ENCODE assay signal across 17 mouse cellular contexts in the genomic region with DNA sequence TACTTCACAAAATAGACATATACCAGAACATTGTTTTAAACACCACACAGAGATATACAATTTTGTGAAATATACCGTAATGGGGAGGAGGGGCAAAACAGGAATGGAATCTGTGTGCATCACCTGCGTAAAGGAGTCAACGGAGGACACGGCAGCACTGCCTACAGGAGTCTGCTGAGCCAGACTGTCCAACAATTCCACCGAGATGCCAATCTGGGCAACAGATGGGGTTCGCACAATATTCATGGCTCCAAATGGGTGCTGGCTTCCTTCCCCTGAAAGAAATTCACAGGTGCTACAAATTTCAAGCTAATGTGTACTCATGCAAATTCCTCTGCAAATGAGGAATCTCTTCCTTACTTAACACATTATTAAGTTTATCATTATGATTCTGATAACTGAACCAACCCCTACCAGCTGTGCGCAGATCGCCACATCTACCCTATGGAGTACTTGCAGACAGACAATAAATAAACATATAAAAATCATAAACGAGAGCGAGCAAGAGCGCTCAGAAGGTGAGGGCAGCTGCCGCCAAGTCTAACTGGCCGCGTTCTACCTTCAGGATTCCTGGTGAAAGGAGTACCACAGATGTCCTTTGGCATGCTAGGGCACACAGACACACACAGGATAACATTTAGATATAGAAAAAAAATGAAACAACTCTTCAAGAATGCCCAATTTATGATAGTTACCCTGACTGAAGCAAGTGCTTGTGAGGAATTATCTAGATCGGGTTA. TPM values are rescaled to one million over a fixed set of nuclear protein-coding genes. Genes with fewer than 3 reads are reported as not detected.
DNase-seq lines count a peak whose midpoint lies in the region; ATAC-seq and TF ChIP-seq lines count a peak whose summit lies in the region.
"Had no signal": no experiment of that assay in that cellular context is flagged by ENCODE, and none has a peak within 500 bp of the region (broad histone marks: within the 10 kb centered on the region; RNA-seq: fewer than 3 reads in every experiment).

No protein-coding gene starts in this region.

- H3K27me3 ChIP-seq in forebrain, embryonic 14.5 days (replicated peaks; ENCODE audit: control insufficient read depth, insufficient read depth, low read length) = no peaks in the 10 kb centered on the region
- H3K27me3 ChIP-seq in forebrain, embryonic 10.5 days (ENCODE audit: poor library complexity, severe bottlenecking) = no peaks in the 10 kb centered on the region
- no peaks in the 10 kb centered on the region for H3K27me3 ChIP-seq in forebrain, postnatal 0 days (ENCODE audit: insufficient read depth, low read length)

- no peak for TF ChIP-seq CTCF in forebrain, postnatal 0 days (IDR thresholded peaks at IDR 0.05; ENCODE audit: low read depth)
- no peak for TF ChIP-seq CTCF in gastrocnemius, adult 2 months (IDR thresholded peaks at IDR 0.05)

- WGBS in forebrain, embryonic 14.5 days = 93% methylated on average over 15 of the region's 15 CpGs
- WGBS in forebrain, embryonic 10.5 days = 97% methylated on average over 15 of the region's 15 CpGs
- 86% methylated on average over 15 of the region's 15 CpGs for WGBS in forebrain, postnatal 0 days

- no peak for ATAC-seq in forebrain, embryonic 14.5 days
- ATAC-seq in forebrain, postnatal 0 days = peak; percentile 70
- no peak for ATAC-seq in CD4-positive, CD25-positive, alpha-beta regulatory T cell, adult 4 months
- ATAC-seq: intestine, postnatal 0 days had no signal

- DNase-seq in forebrain, embryonic 14.5 days (ENCODE audit: low spot score) = peak; percentile 25
- no peak for DNase-seq in forebrain, embryonic 10.5 days (ENCODE audit: extremely low spot score, low spot score)
- DNase-seq in forebrain, postnatal 0 days = peak; percentile 64
- DNase-seq in layer of hippocampus, postnatal 25 days (ENCODE audit: extremely low spot score in 1 of 2, low spot score in 1 of 2) = peak; percentile 42 to 58
- DNase-seq in right cerebral cortex, postnatal 4 days = peak; percentile 40
- DNase-seq in urinary bladder, postnatal 25 days (ENCODE audit: low spot score) = no peak
- DNase-seq in gastrocnemius, adult 2 months = no peak
- DNase-seq: heart, adult 2 months; thymus, postnatal 36 days had no signal

- no peak overlapping the region for H3K27ac ChIP-seq in forebrain, embryonic 14.5 days (ENCODE audit: low read depth, low read length)
- no peak overlapping the region for H3K27ac ChIP-seq in forebrain, embryonic 10.5 days
- no peak overlapping the region for H3K27ac ChIP-seq in forebrain, postnatal 0 days (ENCODE audit: low read depth, low read length)
- H3K27ac ChIP-seq in gastrocnemius, adult 2 months = no peak overlapping the region
- H3K27ac ChIP-seq: heart, adult 2 months; liver, embryonic 14.5 days; macrophage had no signal

- no peak overlapping the region for H3K4me3 ChIP-seq in forebrain, embryonic 14.5 days (ENCODE audit: low read depth, low read length)
- H3K4me3 ChIP-seq in forebrain, embryonic 10.5 days = no peak overlapping the region
- no peak overlapping the region for H3K4me3 ChIP-seq in forebrain, postnatal 0 days (ENCODE audit: low read depth, low read length)
- H3K4me3 ChIP-seq in gastrocnemius, adult 2 months = no peak overlapping the region
- H3K4me3 ChIP-seq: erythroblast, embryonic 14.5 days; heart, adult 2 months had no signal

- no peak overlapping the region for H3K4me2 ChIP-seq in forebrain, embryonic 14.5 days (ENCODE audit: low read length)
- no peak overlapping the region for H3K4me2 ChIP-seq in forebrain, postnatal 0 days (ENCODE audit: low read depth)

- peaks cover 12% of the 10 kb centered on the region; the same call in 1 of the 2 replicates for H3K36me3 ChIP-seq in forebrain, embryonic 14.5 days (ENCODE audit: control insufficient read depth, insufficient read depth, low read length)
- H3K36me3 ChIP-seq in forebrain, embryonic 10.5 days (replicated peaks) = peaks cover 58% of the 10 kb centered on the region
- 0 out of 2 replicates have a peak, but pooled peaks cover 5% of the 10 kb centered on the region for H3K36me3 ChIP-seq in forebrain, postnatal 0 days (ENCODE audit: insufficient read depth)

- no peak overlapping the region for H3K9ac ChIP-seq in forebrain, embryonic 14.5 days (ENCODE audit: low read length)
- H3K9ac ChIP-seq in forebrain, postnatal 0 days = no peak overlapping the region
- H3K9ac ChIP-seq: liver, embryonic 14.5 days had no signal

- intact Hi-C loops in gastrocnemius, adult 2 months (cut with DNase I) = no loop called here

- H3K9me3 ChIP-seq in forebrain, embryonic 14.5 days (replicated peaks; ENCODE audit: control insufficient read depth, low read length) = no peaks in the 10 kb centered on the region
- H3K9me3 ChIP-seq in forebrain, embryonic 10.5 days = no peaks in the 10 kb centered on the region
- no peaks in the 10 kb centered on the region for H3K9me3 ChIP-seq in forebrain, postnatal 0 days (ENCODE audit: low read length)

- no peaks in the 10 kb centered on the region for H3K4me1 ChIP-seq in forebrain, embryonic 14.5 days (ENCODE audit: control insufficient read depth, insufficient read depth, low read length)
- no peaks in the 10 kb centered on the region for H3K4me1 ChIP-seq in forebrain, embryonic 10.5 days
- no peaks in the 10 kb centered on the region for H3K4me1 ChIP-seq in forebrain, postnatal 0 days (ENCODE audit: insufficient read depth)

RNA-seq across cellular contexts. Expression of a gene that starts 17.4 kb away (rescaled TPM):
- polyA plus RNA-seq in forebrain, embryonic 14.5 days (2014; fragmentation: Nextera tagmentation; extraction: Ambion mirVana) = 171 and 174 TPM in 2 replicates
- 151 and 170 TPM in 2 replicates for polyA plus RNA-seq in forebrain, embryonic 10.5 days (2016; fragmentation: Nextera tagmentation; extraction: Ambion mirVana)
- total RNA-seq in forebrain, postnatal 0 days (2014; rRNA removed) = 80.0 and 89.2 TPM in 2 replicates
- polyA plus RNA-seq in forebrain, postnatal 0 days (2015; fragmentation: Nextera tagmentation; extraction: Ambion mirVana) = 163 and 173 TPM in 2 replicates
- total RNA-seq in layer of hippocampus, postnatal 25 days (2021) = 100 to 1,000 TPM in 1 of 2 experiments, 10 to 100 TPM in 1; 85.0 to 105 TPM
- 10 to 100 TPM; 72.1 to 83.5 TPM for polyA plus RNA-seq in CD4-positive, CD25-positive, alpha-beta regulatory T cell, adult 4 months (2017; shearing (Covaris generic))
- 100 to 1,000 TPM; 123 to 126 TPM for total RNA-seq in gastrocnemius, adult 2 months (2021)

RNA-seq across cellular contexts. Expression of a gene that starts 20.2 kb away (rescaled TPM):
- polyA plus RNA-seq in forebrain, embryonic 14.5 days (2014; fragmentation: Nextera tagmentation; extraction: Ambion mirVana) = 0.48 and 0.72 TPM in 2 replicates
- not detected in 2 replicates for polyA plus RNA-seq in forebrain, embryonic 10.5 days (2016; fragmentation: Nextera tagmentation; extraction: Ambion mirVana)
- total RNA-seq in forebrain, postnatal 0 days (2014; rRNA removed) = 0.77 and 1.5 TPM in 2 replicates
- 0.62 and 1.2 TPM in 2 replicates for polyA plus RNA-seq in forebrain, postnatal 0 days (2015; fragmentation: Nextera tagmentation; extraction: Ambion mirVana)
- under 1 TPM; 0.42 to 0.52 TPM for total RNA-seq in layer of hippocampus, postnatal 25 days (2021)
- polyA plus RNA-seq in CD4-positive, CD25-positive, alpha-beta regulatory T cell, adult 4 months (2017; shearing (Covaris generic)) = not detected
- total RNA-seq in gastrocnemius, adult 2 months (2021) = not detected
- total RNA-seq: common myeloid progenitor, adult 5-6 weeks; heart, adult 2 months; hematopoietic stem cell, adult 5-6 weeks had no signal
- polyA plus RNA-seq: erythroblast, embryonic 14.5 days; large intestine, adult 2 months; liver, embryonic 14.5 days; macrophage had no signal

RNA-seq across cellular contexts. Expression of a gene that starts 57.2 kb away (rescaled TPM):
- polyA plus RNA-seq in forebrain, embryonic 14.5 days (2014; fragmentation: Nextera tagmentation; extraction: Ambion mirVana) = 41.2 and 43.5 TPM in 2 replicates
- polyA plus RNA-seq in forebrain, embryonic 10.5 days (2016; fragmentation: Nextera tagmentation; extraction: Ambion mirVana) = 95.3 and 102 TPM in 2 replicates
- 22.2 and 28.5 TPM in 2 replicates for total RNA-seq in forebrain, postnatal 0 days (2014; rRNA removed)
- 18.1 and 20.7 TPM in 2 replicates for polyA plus RNA-seq in forebrain, postnatal 0 days (2015; fragmentation: Nextera tagmentation; extraction: Ambion mirVana)
- total RNA-seq in layer of hippocampus, postnatal 25 days (2021) = 10 to 100 TPM; 33.6 to 40.3 TPM
- 10 to 100 TPM; 57.3 to 62.9 TPM for polyA plus RNA-seq in CD4-positive, CD25-positive, alpha-beta regulatory T cell, adult 4 months (2017; shearing (Covaris generic))
- total RNA-seq in gastrocnemius, adult 2 months (2021) = 10 to 100 TPM; 37.9 to 39.3 TPM

Comparison
In these comparisons a context has a peak if more than half of its experiments do, and no peak if none do; other contexts are left out.
1. DNase-seq: peak in forebrain, embryonic 14.5 days (single experiment), forebrain, postnatal 0 days (single experiment), layer of hippocampus, postnatal 25 days (2 of 2) and right cerebral cortex, postnatal 4 days (single experiment); none in forebrain, embryonic 10.5 days (single experiment), urinary bladder, postnatal 25 days (single experiment) and gastrocnemius, adult 2 months (single experiment).